Mouse (Mus musculus): ENCODE measurements around the gene Plekha6.

DNA sequence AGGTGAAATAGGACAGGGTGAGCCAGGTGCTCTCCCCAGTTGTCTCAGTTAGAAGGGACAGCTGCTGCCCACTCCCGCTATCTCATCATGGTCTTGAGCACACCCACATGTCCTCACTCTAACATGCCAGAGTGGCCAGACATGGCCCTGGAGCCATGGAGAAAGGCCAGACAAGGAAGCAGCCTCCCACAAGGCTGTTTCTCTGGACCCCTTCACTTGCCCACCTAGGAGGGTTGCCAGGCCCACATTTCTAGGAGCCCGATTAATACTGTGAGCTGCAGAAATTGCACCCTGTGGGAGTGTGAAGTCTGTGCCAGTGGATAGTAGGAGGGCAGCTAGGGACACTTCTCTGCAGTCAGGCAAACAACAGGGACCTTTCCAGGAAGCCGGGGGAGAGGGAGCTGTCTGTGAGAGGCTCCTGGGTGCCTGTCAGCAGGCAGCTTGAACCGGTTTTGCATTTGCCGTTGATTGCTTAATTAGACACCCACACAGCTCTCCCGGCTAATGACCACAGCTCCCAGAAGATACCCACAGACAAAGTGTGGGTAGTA is 58.5 kb downstream of the Plekha6 start:
- TF ChIP-seq CTCF (IDR thresholded peaks at IDR 0.05; ENCODE audit: borderline replicate concordance, insufficient read depth, low read length) = no peak
- TF ChIP-seq POLR2A (IDR thresholded peaks at IDR 0.05; ENCODE audit: low read depth, low read length) = no peak

Measured in embryonic fibroblast, embryonic 13.5 days (primary cell).